Mouse (Mus musculus) kidney, adult 8-10 months (tissue): Measurements from ENCODE around the gene Pfdn5.
"Not testable (repeated sequence)": the region's sequence is repeated elsewhere in the genome, so short reads cannot be mapped to it uniquely, and the experiment has no call there.

ENCODE experiments used
- DNase-seq, 2 experiments: peaks; one replicate each; pipeline ENCODE4 v3.0.0; 2022

Pfdn5 gene

GRCm38 (mm10) chr15:102335925-102336324, 10.0 kb downstream of the Pfdn5 start:
- not testable (repeated sequence) for DNase-seq

DNA sequence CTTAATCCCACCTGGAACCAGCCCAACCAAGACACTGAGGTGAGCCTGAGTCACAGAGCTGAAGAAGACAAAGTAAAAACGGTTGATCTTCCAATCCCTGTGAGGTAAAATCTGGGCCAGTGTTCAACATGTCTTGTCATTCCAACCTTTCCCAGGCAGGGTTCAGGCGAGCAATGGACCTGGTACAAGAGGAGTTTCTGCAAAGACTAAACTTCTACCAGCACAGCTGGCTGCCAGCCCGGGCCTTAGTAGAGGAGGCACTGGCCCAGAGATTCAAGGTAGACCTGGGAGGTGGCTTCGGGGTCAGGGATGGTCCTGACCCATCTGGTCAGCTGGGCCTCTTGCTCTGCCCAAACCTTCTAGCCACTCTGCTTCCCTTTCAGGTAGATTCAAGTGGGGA, 11.0 kb downstream of the Pfdn5 start:
- peak; percentile 40 to 58 for DNase-seq

GRCm38 (mm10) chr15:102339612-102340011, 13.7 kb downstream of the Pfdn5 start:
- no peak for DNase-seq

DNA sequence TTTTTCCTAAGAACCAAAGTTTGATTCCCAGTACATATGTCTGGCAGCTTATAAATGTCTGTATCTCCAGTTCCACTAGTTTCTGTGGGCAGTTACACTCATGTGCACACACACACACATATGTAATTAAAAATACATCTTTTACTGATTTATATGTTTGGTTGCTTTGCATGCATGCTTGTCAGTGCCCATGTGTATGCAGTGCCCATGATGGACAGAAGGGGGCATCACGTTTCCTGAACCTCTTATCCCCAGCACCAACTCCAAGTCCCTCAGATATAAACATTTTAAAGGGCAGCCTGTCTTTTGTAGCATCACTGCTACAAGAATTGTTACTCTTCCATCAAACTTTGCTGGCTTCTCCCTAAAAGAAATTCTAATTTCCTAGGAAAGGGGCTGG, 15.7 kb downstream of the Pfdn5 start:
- peak; percentile 27 to 73 for DNase-seq

DNA sequence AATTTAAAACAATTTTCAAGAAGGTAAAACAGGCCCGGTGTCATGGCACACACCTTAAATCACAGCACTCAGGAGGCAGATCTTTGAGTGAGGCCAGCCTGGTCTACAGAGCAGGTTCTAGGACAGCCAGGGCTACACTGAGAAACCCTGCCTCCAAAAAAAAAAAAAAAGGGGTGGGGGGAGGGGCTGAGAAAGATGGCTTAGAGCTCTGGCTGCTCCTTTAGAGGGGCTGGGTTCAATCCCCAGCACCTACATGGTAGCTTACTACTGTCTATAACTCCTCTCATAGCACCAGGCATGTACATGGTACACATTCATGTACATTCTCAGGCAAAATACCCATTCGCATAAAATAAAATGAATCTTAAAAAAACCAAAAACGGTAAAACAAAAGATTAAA, 18.6 kb downstream of the Pfdn5 start:
- DNase-seq = no peak

GRCm38 (mm10) chr15:102346444-102346843, 20.5 kb downstream of the Pfdn5 start:
- no peak for DNase-seq

DNA sequence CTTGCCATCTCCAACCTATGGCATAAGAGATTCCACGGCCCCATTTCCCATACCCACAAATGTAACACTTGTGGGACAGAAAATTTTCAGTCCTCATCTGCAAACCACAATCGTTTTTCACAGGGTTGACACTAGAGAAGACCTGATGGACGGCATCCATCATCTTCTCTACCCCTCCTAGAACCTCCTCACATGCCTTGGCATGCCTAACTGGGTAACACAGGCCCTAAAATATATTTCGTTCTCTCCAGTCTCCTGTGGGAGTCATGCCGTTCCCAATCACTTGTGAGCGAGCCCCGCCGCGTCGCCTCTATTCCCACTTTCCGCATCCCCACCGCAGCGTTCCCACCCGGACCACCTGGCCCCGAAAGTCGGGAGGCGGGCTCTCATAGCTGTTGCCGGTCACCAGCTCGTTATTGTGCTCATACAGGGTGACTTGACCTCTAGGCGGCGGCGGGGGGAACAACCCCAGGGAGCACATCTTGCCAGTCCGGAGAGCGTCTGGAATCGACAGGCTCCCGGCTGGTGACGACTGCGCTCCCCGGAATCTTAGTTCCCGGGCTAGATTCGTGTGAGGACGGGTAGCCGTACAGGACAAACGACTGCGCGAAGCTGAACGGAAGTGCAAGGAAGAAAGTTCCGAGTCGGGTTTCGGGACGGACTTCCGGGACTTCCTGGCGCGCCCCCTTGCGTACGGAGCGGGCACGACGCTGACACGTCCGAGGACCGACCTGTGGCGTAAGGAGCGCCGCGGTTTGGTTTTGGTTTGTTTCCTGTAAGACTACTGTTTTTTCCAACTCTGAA, 24.4 kb downstream of the Pfdn5 start, which contains the start of gene Aaas:
Aaas (minus strand) TSS at position 634 of the 804 bp plus-strand sequence.
- peak; percentile 92 to 96 for DNase-seq

GRCm38 (mm10) chr15:102350942-102351291, 25.0 kb downstream of the Pfdn5 start:
- DNase-seq = no peak

GRCm38 (mm10) chr15:102352177-102352576, 26.3 kb downstream of the Pfdn5 start:
- peak in 1 of 2 experiments; percentile 27 for DNase-seq

DNA sequence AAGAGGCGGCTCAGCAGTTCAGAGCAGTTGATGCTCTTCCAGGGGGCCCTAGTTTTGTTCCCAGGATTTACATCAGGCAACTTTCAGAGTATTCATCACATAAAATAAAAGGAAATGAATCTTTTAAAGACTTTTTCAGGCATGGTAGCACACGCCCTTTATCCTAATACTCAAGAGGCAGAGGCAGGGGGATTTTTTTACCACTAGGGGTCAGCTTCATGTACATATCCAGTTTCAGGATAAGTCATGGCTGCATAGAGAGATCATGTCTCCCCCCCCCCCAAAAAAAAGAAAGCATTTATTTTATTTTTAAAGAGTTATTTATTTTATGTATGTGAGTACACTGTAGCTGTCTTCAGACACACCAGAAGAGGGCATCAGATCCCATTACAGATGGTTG, 28.1 kb downstream of the Pfdn5 start:
- DNase-seq = no peak

DNA sequence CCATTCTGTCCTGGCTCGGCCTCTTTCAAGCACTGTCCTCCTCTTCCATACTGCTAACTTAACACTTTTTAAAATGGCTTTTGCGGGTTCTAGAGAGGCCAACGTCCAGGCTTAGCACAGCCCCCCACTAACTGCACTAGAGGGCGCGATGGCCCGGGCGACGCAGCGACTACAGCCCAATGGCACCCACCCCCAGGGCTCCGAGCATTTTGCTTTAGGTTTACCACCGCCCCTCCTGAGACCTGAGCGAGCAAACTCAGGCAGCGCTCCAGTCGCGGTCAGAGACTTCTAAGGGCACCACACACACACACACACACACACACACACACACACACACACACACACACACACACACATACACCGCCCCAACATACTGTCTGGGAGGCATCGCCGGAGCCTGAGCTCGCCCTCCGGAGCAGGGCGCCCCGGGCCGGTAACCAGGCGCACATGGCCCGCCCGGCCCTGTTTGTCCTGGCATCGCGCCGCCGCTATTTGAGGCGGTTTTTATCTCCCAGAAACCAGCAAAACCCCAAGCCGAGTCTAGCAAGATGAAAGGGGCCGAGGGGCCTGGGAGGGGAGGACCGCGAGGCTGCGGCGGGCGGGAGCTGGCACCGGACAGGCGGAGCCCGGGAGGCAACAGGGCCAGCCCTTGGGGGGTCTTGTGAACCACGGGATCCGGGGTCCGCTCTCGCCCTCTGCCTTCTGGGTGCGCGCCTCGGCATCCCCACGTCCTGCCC, 29.4 kb downstream of the Pfdn5 start:
- peak; percentile 14 to 50 for DNase-seq

DNA sequence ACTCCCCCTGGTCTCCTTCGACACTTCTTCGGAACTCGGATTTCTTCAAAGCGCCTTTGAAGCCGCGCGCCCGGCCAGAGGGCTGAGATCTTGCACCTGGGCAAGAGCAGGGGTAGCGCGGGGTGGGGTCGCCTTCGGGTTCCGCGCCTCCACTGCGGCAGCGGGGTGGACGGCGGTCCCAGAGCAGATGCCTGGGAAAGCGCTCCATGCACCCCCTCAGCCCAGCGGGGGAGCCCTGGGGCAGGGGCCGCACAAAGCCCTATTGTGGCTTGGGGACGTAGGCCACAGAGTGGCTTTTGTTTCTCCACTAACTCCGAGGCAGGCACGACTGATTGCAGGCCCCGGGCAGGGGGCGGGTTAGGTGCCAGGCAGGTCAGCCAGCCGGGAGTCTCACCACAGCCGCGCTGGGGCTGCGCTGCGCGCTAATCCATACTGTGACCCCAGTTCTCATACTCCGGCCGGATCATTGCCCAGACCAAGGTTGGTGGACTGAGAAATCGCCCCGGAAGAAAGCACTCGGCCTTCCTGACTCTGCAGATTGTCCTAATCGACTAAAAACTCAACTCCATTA, 30.0 kb downstream of the Pfdn5 start:
- DNase-seq = peak; percentile 57 to 63

DNA sequence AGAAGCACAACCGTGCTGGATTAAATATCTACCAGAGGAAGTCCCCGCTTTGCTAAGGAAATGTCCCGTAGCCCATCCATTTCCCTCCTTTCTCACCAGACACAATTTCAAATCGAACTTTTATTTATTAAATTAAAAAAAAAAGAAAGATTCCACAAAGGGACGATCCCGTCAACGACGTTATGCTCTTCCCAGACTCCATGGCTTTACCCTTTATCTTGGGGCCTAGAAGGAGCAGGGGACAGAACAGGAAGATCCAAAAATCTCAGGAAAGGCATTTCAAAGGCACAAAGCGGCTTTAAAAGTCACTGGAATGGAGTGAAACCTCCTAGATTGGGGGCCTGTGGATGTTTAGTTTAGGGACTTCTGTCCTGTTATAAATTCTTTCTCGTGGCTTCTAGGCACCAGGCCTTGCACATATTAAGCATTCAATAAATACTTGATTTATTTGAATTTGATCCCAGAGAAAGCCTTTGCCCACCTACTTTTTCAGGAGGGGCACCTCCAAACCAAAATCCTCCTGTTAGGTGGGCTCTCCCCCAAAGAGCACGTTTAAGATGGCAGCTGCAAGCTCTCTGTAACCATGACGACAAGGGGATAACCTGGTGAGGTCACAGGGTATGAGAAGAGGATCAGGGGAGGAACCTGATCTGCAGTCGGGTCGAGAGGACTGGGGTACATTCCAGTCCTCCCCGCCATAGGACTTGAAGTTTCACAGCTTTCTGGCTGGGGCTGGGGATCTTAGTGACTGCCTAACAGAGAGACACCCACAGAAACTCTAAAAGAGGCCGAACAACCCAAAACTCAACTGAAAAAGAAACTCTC, 30.8 kb downstream of the Pfdn5 start:
- DNase-seq = no peak

- no peak for DNase-seq
These were observed 32.2 kb downstream of the Pfdn5 start for GRCm38 (mm10) chr15:102358126-102358525.

DNA sequence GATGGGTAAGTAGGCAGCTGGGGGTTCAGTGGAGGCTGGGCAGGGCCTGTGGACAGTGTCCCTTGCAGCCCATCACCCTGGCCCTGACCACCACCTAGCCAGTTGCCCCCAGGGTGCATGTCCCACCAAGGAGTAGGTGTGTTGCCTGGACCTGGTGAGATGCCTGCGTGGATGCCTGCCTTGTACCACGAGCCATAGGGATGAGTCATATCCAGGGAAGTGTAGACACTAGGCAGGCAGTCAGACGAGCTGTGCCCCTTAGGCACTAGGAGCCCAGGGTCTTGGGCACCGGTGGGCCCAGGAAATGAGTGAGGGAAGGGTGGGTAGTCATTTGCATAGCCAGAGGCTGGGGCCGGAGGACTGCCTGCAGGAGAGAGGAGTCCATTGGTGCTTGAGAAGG, 32.9 kb downstream of the Pfdn5 start:
- no peak for DNase-seq

GRCm38 (mm10) chr15:102362648-102363047, 36.7 kb downstream of the Pfdn5 start:
- no peak for DNase-seq

GRCm38 (mm10) chr15:102364678-102365077, 38.8 kb downstream of the Pfdn5 start:
- no peak for DNase-seq

GRCm38 (mm10) chr15:102366238-102366637, 40.3 kb downstream of the Pfdn5 start:
- no peak for DNase-seq

DNA sequence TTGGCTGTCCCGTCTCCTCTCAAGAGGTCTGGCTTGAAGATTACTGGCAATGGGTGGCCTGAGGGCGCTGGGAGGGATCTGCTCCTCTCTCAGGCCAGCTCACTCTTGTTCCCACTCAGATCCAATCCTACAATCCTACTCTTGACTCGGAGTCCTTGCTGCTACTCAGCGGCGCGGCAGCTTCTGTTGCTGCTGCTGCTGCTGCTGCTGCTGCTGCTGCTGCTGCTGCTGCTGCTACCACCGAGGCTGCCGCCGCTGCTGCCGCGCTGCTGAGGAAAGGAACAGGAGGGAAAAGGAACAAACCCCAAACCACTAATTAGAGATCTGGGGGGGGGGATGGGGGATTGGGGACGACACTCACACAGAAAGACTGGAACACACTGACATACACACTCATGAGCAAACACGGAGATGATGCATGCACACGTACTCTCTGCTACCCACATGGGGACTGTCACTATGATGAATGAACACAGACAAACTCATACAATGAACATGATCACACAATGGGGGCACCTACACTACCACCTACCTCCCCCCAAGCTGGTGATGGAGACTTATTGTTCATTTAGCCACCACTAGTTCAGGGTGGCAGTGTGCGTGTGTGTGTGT, 40.9 kb downstream of the Pfdn5 start, which contains the start of gene Sp7:
Sp7 (minus strand) TSS at position 450 of the 612 bp plus-strand sequence.
- no peak for DNase-seq

DNA sequence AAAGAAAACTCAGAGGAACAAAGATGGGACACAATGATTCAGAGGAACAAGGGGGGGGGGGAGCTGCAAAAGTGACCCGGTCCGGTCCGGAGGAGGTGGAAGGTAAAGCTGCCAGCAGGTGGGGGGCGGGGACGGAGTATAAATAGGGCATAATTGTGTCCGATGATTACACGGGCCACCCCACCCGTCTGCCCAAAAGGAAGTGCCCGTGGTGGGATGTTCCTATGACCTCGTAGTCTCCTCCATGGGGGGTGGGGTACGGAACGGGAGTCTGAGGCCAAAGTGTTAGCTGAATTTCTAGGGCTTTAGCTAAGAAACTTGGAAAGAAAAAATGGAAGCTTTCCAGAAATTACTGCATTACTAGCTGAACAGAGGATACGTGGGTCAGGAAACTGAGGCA, 44.1 kb downstream of the Pfdn5 start:
- no peak for DNase-seq

- DNase-seq = no peak
These were observed 44.8 kb downstream of the Pfdn5 start for GRCm38 (mm10) chr15:102370727-102371126.

DNA sequence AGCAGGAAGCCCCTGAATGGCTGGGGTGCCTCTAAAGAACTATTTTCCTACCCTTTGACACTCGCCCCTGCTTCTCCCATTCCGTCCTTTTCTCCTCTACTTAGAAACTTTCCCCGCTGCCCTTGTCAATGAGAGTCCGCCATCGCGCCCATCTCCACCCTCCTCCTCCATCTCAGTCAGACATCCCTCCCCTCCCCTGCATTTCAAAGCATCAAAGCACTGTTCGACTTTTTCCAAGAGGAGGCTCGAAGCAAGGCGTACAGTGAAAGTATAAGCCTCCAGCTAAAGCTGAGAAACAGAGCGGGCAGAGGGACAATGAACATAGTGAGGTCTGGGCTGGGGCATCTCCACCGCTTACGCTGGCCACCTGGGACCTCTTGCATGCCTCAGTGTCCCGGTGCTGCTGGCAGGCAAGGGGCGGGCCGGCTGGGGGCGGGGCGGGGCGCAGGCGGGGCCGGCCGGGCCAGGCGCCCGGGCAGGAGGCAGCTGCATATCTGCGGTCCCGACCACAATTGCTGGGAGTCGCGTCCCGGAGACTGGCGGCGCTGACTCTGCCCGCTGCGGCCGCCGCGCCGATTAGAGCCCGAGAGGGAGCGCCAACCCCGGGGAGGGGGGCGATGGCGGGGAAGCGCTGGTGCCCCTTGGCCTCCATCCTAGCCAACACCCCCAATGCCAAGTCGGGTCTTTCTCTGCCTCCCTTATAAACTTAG, 50.7 kb downstream of the Pfdn5 start:
- peak in 1 of 2 experiments; percentile 25 for DNase-seq
